Mouse (Mus musculus) adrenal gland, postnatal 4 days (tissue): ENCODE data around the gene Arhgef2. TPM values are rescaled to one million over a fixed set of nuclear protein-coding genes. Genes with fewer than 3 reads are reported as not detected.

ENCODE experiments used
- DNase-seq, 2 experiments: peaks; one replicate each; pipeline ENCODE4 v3.0.0; 2021 to 2022; ENCODE audit warnings: low spot score in 2 of 2, mixed read lengths in 2 of 2
- total RNA-seq, 2 experiments: library from RNA; stranded (reverse); gene quantifications; 2 replicates each; pipeline ENCODE4 v1.2.3; 2021

Gene Arhgef2
- total RNA-seq, 2 experiments from 2014 or later, result 65.7 to 77.0 TPM

DNA sequence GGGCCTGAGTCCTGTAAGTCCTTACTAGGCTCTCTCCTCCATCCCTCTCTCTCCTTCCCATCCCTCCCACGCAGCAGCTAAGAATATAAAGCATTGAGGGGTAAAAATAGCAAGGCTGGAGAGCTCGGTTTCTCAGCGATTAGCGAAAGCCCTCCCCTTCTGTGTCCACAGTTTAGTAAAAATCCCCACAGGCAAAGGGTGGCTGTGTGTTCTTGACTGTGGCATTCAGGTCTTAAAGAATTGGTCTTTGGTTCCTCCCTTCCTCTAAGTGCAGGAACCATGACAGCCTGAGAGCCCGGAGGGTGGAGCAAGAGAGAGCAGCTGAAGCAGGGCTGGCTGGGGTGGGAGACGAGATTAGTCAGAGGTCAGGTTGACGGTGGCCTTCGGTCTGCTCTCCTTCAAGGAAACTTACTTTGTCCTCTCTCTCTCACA, 30.8 kb downstream of the Arhgef2 start:
- no peak for DNase-seq

DNA sequence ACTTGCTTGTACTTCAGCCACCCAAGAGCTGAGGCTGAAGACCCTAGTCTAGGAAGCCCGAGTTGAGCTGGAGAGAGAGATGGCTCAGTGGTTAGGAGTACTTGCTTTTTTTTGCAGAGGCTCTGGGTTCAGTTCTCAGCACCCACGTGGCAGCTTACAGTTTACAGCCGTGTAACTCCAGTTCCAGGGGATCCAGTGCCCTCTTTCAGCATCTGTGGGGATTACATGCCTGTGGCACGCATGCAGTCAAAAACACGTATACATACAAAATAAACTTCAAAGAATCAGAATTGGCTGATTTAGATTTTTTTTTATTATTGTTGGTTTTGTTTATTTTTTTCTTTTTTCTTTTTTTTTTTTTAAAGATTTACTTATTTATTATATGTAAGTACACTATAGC, 31.4 kb downstream of the Arhgef2 start:
- DNase-seq, result no peak

DNA sequence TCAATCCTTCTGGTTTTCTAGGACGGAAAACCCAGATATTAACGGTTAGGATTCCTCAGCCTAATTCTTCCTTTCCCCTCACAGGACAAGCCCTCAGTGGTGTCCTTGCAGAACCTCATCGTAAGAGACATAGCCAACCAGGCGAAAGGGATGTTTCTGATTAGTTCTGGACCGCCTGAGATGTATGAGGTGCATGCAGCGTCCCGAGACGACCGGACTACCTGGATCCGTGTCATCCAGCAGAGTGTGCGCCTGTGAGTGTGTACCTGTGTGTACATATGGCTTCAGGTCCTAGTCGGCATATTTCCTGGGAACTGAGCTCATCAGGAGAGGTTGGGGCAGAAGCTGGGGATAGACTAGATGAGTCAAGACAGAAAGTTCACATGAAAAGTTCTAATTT, 33.5 kb downstream of the Arhgef2 start:
- DNase-seq, result no peak

DNA sequence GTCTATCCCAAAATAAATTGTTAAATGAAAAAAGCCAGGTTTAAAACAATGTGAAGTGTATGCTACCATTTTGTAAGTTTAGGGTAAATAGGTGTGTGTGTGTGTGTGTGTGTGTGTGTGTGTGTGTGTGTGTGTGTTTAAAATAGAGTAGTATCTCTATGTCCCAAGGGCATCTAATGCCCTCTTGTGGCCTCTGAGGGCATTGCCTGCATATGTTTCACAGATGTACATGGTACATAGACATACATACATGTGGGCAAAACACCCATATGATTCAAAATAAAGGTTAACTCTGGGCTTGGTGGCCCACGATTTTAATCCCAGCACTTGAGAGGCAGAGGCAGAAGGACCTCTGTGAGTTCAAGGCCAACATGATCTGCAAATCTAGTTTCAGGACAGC, 34.9 kb downstream of the Arhgef2 start:
- no peak for DNase-seq

DNA sequence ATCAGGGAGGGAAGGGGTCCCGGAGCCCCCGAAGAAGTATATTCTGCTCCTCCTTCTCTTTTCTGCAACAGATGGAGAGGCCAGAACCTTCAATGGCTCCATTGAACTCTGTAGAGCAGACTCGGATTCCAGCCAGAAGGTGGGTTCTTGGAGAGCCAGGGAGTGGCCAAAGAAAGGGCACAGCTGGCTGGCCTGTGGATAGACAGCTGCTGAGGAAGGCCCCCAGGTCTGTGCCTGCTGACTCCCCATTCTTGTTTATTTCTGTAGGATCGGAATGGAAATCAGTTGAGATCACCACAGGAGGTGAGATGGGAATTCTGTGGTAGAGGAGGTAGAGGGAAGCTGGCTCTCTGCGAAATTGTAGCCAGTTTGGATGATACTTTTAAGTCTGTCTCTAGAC, 37.3 kb downstream of the Arhgef2 start:
- no peak for DNase-seq

DNA sequence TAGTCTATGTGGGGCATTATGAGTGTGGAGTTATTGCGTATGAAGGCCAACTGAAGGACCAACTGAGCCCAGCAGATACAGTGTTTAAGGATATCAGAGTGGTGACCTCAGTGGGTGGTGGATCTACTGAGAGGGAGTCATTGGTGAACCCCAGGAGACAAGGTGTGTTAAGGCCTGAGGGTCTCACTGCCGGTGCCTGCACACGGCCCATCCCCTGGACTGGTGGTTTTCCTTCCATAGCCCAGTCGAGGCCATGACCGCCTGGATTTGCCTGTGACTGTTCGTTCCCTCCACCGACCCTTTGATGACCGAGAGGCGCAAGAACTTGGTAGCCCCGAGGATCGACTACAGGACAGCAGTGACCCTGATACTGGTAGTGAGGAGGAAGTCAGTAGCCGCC, 40.2 kb downstream of the Arhgef2 start:
- no peak for DNase-seq

DNA sequence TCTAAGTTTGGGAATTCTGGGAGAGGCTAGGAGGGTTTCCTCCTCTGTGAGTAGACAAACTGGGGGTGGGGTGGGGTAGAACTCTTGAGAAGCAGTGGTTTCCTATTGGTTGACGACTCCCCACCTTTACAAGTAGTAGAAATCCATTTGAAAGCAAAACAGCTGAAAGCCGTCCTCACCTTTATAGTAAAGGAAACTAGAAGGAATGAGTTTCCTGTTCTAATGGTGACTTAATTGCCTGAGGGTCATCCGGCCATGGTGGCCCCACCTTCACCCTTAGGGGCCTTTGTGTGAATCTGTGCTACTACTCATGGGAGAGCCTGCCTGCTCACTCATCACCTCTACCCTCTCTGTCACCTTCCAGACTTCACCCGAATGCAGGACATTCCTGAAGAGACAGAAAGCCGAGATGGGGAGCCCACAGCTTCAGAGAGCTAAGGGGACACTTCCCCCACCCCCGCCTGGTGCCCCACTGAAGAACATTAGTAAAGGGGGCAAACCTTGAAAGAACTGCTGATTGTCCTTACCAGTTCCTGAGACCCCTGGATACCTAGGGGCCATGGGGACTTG, 40.7 kb downstream of the Arhgef2 start:
- DNase-seq, result no peak

DNA sequence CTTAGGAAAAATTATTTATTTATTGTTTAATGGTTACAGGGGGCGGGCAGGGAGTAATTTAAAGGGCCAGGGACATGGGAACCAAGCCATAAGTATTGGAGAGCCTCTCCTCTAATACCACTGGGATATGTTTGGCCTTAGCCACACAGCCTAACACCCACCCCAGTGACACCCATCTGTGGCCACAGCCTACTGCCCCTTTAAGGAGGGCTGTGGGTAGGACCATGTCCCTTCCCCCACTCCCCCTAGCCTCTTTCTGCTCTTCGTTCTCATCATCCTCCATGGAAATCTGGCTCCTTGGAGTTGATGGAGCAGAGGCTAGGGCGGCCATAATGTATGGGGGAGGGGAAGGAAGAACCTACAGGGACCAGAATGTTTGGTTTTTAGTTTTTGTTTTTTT, 41.3 kb downstream of the Arhgef2 start:
- no peak for DNase-seq

DNA sequence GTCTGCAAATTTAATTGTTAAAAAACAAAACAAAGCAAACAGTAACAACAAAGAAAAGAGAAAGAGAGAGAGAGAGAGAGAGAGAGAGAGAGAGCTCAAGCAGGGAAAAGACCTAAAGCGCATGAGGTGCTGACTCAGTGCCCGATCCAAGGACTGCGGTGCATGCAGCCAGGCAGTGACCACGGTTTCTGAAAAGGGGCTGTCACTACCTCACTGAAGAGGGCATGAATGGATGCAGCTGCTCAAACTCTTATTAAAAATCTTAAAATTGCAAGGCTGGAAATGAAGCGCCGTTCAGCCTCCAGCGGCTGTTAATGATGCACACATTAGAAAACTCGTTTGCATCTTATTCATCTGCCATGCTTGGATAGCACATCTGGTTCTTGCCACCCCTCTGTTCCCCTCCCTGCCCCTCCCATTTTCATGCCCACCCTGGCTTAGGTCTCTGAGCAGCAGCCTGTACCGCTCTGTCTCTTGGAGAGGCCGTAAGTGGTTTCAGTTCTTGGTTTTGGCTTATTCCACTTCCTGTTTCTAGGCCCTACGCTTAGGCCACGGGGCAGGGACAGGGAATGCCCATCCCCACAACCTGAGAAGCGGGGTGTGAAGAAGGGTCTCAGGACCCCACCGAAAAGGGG, 42.1 kb downstream of the Arhgef2 start:
- no peak for DNase-seq

DNA sequence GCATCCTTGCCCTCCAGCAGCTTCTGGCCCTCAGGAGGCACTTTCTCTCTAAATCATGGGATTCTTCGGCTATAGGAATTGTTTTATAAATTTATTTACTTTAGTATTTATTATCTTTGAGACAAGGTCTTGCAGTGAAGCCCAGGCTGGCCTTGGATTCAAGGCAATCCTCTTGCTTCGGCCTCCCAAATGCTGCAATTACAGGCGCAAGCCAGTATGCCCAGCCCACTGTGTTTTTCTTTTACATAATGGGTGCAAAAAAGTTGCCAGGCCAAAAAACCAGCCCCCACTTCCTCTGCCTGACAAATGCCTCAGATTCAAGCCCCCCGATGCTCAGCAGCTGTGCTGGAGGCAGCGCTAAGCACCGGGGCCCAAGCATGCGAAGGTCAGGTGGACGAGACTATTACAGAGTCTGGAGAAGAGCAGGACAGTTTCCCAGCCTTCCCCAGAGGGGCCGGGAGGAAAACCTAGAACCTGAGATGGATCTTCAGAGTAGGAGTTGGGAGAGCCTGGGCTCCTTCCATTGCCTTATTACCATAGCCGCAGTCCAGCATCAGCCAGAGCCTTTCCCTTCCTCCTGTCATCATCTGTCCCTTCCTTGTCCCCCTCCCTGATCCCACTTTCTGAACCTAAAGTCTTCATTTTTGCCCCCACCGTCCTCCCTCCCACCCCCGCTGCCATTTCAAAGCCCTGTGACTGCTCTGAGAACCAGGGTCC, 42.8 kb downstream of the Arhgef2 start:
- no peak for DNase-seq

DNA sequence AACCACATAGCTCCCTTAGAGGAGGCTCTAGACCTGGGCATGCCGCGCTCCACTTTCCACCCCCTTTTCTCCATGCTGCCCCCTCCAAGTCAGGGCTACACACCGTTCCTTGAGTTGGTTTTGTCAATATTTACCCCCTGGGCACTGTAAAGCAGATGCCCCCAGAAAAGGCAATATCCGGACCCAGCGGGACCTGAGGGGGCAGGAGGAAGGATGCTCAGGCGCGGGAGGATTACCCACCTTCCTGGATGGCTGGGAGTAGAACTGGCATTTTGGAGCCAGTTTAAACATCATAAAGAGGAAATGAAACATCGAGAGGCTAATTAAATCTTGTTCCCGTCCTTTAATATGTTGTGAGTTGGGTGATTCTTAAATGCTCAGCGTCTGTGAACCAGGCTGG, 43.4 kb downstream of the Arhgef2 start:
- DNase-seq, result no peak

DNA sequence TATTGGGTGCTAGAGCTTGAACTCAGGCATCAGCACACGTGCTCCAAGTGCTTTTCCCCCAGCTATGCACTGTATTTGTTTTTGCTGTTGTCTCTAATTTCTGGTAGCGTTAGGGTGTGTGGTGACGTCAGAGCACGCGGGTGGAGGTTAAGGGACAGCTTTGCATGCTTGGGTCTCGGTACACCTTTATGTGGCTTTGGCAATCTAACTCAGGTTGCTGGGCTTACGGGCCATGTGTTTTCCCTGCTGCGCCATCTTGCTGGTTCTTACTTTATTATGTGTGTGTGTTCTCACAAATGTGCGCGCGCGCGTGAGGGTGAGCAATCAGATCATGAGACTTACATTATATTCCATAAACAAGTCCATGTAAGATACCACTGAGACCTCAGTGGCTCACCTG, 44.2 kb downstream of the Arhgef2 start:
- no peak for DNase-seq

DNA sequence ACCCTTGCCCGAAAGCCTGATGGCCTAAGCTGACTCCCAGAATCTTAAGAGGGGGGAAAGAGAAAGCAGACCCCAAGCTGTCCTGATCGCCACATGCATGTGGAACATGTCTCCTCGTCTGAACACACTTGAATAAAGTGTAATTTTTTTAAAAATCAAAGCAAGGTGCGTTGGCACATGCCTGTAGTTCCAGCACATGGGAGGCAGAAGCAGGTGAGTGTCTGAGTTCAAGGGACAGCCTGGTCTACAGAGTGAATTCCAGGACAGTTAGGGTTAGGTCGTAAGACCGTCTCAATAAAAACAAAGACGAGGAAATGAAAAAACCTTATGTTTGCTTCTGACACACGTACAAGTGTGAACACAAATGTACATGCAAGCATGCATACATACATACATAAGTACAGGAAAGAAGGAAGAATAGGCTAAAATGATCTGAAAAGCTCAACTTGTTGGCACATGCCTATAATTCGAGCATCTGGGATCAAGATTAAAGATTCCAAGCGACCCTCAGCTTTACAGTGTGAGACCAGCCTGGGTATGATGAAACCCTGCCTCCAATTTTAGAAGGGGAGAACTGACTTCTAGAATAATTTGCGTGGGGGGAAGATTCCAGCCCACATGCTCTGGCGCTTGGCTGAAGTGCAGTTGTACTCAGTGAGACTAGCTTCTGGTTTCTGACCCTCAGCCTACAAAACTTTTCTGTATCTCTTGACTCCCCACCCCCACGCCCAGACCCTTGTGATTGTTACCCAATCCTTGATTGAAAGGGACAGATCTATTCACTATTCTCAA, 45.1 kb downstream of the Arhgef2 start:
- no peak for DNase-seq

DNA sequence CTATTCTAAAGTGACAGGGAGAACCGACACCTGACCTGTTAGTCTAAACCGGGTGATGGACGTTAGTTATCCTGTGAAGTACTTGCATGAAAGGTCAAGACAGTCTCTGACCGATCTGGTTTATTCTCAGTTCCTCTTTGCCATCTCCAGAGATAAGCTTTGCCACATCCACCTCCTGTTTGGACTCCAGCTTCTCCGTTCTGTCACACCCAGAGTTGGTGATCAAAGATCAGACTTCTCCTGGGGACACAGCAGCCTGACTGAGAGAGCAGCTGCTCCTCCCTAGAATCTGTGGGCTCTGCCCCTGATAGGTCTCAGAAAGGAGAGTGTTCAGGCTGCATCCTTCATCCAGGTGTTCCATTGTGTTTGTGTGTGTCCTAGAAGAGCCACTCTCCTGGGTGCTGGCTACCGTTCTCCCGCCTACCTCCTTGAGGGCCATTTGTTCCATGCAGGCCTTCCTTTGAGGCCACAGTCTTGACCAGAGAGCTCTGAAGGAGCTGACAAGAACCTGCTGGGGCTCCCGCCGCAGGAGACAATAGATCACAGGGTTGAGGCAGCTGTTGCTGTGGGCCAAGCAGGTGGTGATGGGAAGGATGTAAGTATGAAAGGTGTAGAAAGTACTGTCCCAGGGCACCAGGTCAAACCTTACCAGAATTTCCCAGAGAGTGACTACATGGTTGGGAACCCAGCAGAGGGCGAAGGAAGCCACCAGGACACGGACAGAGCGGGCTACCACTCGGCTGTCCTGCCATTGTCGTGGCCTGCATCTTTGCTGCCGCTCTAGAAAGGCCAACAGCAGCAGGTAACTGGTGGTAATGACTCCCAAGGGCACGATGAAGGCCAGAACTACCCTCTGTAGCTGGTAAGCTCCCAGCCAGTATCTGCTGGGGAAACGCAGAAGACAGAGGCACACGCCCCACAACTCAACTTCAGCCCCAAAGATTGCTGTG, 46.2 kb downstream of the Arhgef2 start:
- no peak for DNase-seq

DNA sequence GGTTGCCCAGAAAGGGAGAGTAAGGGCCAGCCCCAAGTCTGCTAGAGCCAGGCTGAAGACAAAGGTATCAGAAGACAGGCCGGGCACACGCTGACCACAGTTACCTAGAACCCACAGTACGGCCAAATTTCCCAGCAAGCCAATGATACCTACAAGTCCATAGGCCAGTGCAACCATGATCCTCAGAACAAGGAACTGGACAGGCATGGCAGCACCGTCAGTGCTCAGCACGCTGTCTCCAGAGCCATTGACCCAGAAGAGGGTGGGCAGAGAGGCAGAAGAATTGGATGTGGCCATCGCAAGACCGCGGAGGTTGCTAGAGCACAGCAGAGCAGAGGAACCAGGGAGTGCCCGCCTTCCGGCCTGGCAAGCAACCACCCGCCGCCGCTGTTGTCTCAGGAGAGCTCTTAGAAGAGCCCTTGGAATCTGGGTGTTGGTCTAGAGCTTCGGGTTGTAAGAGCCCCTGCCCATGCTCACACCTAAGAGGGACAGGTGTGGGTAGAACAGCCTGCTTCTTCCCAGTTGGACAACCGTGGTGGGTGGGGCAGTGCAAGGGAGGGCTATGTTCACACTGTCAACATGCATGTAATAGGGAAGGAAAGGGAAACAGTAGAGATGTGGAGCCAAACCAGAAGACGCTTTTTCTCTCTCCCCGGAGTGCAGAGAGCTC, 47.2 kb downstream of the Arhgef2 start, which contains the start of gene Rxfp4:
TSS of gene Rxfp4 (minus strand) at position 297 of the 670 bp plus-strand sequence.
- no peak for DNase-seq

DNA sequence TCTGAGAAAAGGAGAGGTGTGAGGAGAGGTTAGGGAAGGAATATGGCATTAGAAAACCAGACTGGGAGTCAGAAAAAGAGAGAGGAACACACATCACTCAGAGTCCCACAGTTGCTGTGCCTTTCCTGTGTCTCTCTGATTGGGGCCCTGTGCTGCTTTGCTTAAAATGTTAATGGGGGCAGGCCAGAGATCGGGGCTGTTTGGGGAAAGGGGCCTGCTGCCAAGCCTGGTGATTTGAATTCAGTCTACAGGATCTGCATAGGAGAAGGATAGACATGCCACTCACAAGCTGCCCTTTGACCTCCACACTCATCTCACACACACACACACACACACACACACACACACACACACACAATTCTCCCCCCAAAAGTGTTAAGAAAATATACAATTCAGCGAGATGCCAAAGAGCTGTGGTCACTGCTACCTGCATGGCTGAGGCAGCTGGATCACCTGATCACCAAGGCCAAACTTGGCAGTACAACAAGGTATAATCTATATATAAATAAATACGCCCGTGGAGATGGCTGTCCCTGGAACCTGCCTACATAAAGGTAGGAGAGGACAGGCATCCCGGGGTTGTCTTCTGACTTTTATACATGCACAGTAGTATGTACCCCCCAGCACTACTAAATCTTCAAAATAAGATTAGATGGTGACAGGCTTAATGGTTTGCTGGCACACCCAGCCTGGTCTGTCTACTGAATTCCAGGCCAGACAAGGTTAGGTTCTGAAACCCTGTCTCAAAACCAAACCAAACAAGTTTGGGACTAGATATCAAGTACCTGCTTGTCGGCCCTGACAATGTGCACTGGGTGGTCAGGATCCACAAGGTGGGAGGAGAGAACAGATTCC, 48.0 kb downstream of the Arhgef2 start:
- DNase-seq, result no peak

DNA sequence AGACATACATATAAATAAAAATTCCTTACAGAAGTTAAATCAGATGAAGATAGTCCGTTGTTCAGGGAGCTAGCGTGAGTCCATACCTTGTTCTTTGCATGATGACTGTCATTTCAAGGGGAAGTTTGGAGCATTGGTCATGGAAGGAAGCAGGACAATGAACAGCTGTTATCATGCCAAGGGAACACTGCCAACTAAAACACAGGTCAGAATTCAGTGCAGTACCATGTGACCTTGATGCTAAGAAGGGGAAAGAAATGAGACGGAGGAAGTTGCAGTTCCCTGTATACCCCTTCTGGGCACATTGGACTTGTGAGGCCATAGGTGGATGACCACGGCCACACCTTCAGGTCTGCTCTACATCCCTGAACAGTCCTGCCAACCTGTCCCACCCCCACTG, 48.9 kb downstream of the Arhgef2 start:
- DNase-seq, result no peak

DNA sequence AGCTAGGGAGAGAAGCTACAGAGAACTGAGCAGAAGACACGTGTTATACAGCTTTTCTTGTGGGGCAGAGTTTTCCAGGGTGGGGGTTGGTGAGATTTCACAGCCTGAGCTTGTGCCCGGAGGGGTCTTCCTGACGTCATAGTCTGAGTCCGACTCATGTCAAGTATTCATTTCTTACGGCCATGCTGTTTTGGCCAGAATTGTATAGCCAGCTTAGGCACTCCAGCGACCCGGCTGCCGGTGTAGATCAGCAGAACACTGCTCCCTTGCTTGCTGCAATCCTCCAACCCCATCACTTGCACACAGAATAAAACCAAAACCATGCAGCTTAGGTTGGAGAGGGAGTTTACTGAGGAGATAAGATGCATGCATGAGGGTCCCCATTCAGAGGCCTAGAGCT, 49.9 kb downstream of the Arhgef2 start:
- no peak for DNase-seq

DNA sequence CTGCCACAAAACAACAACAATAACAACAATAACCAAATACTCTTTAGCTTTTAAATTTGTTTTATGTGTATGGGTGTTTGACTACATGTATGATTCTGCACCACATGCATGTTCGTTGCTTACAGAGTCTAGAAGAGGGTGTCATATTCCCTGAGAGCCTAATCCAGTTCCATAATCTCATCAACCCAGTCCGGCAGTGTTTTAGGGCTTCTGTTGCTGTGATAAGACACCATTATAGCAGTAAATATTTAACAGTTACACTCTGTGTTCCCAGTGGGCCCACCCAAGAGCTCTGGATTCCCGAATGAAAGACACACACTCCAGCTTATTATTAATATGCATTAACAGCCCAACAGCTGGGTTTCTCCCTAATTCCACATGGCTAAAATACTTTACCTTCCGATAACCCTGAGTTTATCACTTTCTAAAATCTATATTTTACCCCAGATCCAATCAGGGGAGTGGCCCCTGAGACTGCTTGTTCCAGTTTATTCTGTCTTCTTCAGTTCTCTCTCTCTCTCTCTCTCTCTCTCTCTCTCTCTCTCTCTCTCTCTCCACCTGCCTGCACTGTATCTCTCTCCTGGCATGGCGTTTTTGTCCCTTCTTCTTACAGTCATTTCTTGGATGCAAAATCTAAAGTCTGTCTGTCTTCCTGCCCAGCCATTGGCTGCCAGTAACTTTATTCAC, 52.8 kb downstream of the Arhgef2 start:
- no peak for DNase-seq
